Mouse (Mus musculus) ZHBTc4 (cell line): ENCODE data around the gene Dhx35.

Source experiments
- DNase-seq: peaks from one replicate; pipeline ENCODE4 v3.0.0-alpha.2; 2011; ENCODE audit warnings: low read depth, low spot score

Dhx35 gene

DNA sequence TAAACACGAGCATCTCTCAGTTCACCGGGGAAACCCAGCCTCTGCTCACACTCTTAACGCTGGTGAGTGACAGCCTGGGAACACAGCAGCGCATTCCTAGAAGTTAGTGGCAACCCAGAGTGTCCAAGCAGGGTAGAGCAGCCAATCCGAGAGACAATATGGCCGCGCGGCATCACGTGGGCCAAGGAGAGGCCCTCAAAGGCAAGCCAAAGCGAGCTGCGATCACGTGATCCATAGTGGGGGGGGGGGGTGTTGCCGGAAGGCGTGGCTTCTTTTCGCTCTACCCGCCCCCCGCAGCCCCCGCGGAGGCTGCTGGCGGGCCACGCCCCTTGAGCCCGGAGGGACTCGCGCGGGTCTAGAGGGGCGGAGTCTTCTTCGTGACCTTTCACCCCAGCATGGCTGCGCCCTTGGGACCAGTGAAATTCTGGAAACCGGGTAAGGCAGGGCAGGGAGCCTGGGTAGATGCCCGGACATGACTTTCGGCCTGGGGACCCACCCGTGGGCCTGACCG, at the start of gene Dhx35:
Gene Dhx35, plus strand, starts transcription at position 314 of the 511 bp plus-strand sequence.
- DNase-seq = peak; percentile 99

GRCm38 (mm10) chr2:158745049-158745482, 49.5 kb upstream of the Dhx35 start:
- DNase-seq = peak; percentile 79

GRCm38 (mm10) chr2:158746164-158746563, 48.4 kb upstream of the Dhx35 start:
- no peak for DNase-seq

GRCm38 (mm10) chr2:158749366-158749765, 45.2 kb upstream of the Dhx35 start:
- no peak for DNase-seq

DNA sequence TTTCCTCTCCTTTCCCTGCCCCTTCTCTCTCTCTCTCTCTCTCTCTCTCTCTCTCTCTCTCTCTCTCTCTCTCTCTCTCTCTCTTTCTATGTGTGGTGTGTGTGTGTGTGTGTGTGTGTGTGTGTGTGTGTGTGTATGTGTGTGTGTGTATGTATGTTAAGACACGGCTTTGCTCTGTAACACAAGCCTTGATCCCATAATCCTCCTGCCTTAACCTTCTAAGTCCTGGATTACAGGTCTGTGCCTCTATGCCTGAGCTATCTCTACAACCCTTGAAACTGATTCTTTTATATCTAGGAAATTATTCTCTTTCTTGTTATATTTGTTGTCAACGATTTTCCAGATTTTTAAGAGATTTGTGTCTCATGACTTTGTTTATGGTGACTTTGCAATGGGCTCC, 34.4 kb upstream of the Dhx35 start:
- no peak for DNase-seq

DNA sequence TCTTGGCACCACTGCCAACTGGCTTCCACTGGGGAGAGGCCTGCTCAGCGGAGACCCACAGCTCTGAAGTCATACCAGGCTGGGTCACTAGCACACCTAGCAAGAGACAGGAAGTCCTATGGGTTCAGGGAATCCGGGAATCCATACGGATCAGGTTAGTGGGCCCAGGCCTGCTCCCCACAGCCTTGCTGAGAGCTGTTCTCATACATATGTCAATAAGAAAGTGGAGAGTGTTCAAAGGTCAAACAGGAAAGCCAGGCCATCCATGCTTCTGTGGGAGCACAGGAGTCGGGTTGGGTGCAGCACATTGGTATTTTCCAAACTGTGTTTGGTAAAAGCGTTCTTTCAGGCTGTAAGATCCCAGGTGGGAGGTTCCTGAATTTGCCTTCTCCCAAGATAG, 32.3 kb upstream of the Dhx35 start:
- no peak for DNase-seq

DNA sequence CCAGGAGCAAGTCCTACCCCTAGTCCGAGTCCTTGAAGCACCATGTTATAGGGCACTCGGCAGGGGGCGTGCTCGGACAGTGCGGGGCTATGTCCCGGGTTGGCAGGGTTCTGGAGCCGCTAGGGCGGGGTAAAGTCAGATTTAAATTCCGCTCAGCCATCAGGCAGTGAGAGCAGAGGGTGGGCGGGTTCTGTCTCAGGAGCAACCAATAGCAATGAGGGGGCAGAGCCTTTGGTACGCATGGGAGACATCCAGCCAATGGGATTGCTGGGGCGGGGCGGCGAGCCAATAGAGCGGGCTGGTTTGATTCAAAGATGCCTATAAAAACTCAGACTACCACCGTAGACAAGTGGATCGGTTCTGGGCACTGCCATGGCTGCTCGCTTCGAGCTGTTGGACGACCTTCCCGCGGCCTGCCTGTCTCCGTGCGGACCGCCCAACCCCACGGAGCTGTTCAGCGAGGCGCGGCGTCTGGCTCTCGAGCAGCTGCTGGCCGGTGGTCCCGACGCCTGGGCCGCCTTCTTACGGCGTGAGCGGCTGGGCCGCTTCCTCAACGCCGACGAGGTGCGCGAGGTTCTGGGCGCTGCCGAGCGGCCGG, 26.8 kb upstream of the Dhx35 start, which contains the start of gene Fam83d:
Gene Fam83d, plus strand, starts transcription at position 352 of the 598 bp plus-strand sequence.
- peak; percentile 98 for DNase-seq

DNA sequence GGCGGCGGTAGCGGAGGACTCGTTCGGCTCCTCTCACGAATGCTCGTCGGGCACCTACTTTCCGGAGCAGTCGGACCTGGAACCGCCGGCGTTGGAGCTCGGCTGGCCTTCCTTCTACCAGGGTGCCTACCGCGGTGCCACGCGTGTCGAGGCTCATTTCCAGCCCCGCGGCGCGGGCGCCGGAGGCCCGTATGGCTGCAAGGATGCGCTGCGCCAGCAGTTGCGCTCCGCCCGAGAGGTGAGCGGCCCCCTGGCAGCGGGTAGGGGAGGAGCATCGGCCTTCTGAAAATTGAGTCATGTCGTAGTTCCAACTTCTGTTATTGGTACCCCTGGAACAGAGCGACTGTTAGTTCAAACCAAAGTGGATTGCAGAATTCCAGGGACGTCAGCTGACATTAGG, 26.3 kb upstream of the Dhx35 start:
- DNase-seq = peak; percentile 68

GRCm38 (mm10) chr2:158768771-158769170, 25.8 kb upstream of the Dhx35 start:
- peak; percentile 48 for DNase-seq

DNA sequence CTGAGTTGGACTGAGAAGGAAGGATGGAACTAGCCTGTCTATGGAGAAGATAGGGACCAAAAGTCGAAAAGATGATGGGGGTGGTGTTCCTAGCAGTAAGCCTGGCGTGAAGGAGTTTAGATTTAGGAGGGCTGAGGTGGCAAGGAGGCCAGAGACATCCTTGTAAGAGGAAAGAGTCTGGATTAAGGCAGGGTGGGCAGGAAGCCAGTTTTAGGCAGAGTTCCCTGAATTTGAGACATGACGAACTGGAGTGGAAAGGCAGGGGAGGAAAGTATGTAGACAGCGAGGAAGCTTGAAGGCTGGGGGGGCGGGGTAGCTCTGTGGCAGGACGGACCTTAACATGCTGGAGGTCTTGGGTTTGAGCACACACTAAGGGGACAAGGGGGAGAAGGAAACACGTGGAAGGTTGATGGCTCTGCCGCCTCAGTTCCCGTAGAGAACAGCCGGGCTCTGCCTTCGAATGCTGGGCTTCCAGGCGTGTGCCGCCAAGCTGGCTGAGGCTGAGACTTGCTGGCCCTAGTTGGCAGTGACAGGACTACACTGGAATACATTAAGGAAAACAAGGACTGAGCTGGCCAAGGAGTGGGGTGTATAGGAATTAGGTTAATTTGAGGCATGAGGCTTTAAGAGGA, 24.4 kb upstream of the Dhx35 start:
- DNase-seq = no peak

GRCm38 (mm10) chr2:158771066-158771763, 23.4 kb upstream of the Dhx35 start:
- DNase-seq = no peak

GRCm38 (mm10) chr2:158772808-158773207, 21.8 kb upstream of the Dhx35 start:
- DNase-seq = no peak

DNA sequence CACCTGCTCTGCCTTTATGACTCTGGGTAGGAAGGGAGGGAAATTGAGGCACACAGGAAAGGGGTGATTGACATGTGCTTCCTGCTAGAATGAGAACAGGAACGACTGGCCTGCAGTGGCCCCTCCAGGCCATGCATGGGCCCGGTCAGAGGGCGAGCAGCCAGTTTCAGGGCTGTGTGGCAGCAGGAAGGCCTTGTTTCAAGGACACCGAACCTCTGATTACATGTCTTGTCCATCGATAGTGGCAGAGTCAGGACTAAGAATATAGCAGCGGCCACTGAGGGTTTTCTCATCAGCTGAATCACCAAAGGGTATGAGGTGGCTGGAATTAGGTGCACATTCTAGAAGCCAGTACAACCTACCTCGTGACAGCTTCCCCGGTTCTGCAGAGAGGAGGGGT, 19.7 kb upstream of the Dhx35 start:
- DNase-seq = no peak

- no peak for DNase-seq
Observed at GRCm38 (mm10) chr2:158776716-158777115, 17.9 kb upstream of the Dhx35 start.

DNA sequence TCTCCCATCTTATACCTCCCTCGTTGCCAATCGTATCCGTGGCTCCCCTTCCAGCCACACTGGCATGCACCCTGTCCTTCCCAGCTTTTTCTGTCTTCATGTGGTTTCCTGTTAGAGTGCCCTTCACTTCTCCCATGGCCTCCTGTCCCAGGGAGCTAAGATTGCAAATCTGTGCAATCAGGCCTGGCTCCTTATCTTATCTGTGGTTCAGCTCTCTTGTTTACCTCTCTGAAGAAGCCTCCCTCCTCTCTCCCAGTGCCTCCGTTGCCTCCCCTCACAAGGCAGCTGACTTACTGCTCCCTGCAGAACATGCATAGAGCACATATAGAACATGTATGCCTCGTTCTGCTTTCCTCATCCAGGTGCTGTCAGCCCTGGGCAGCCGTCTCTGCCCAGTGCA, 17.1 kb upstream of the Dhx35 start:
- DNase-seq = no peak

GRCm38 (mm10) chr2:158778349-158778748, 16.3 kb upstream of the Dhx35 start:
- DNase-seq = peak; percentile 30

- DNase-seq = no peak
Observed at GRCm38 (mm10) chr2:158781126-158781525, 13.5 kb upstream of the Dhx35 start.

GRCm38 (mm10) chr2:158786927-158787795, 7.4 kb upstream of the Dhx35 start:
- peak; percentile 59 for DNase-seq

DNA sequence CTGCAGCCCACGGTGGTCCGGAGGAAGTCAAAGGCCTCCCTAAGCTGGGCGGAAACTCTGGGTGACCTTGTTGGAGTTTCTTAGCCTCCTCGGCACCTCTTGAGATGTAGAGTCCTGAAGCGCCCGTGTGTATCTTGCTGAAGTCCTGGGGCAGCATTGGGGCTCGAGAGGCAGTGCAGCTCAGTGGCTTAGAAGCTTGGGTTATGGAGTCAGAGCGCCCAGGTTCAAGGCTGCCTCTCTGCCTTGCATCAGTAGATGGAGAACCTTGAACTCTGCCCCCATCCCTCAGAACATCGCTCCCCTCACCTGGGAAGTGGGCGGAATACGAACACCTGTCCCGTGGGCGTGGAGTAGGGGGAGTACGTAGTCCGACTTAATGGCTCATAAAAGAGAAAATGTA, 436 bp downstream of the Dhx35 start:
- no peak for DNase-seq

- no peak for DNase-seq
Observed at GRCm38 (mm10) chr2:158795875-158796274, 1.3 kb downstream of the Dhx35 start.

DNA sequence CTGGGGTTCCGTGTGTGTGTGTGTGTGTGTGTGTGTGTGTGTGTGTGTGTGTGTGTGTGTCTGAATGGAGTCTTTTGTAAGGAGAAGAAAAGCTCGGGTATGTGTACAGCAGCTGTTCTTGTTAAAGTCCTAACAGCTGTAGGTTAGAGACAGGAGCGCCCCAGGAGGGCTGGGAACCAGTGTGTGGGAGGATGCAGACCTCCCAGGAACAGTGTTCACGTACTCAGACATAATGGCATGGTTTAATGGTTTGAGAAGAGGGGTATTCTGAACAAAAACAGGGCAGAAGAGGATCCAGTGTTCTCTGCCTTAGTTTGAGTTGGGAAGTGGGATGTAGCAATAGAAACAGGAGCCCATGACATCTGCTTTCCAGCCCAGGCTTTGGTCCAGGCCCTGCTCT, 4.7 kb downstream of the Dhx35 start:
- peak; percentile 75 for DNase-seq

- DNase-seq = peak; percentile 86
Observed at GRCm38 (mm10) chr2:158800788-158801187, 6.2 kb downstream of the Dhx35 start.
